Mouse (Mus musculus) midbrain, embryonic 15.5 days (tissue): ENCODE results near the gene Taar7b. TPM values are rescaled to one million over a fixed set of nuclear protein-coding genes. Genes with fewer than 3 reads are reported as not detected.

ENCODE experiments used
- ATAC-seq: fragments of 200-750 bp; cut with Nextera tagmentation; replicated peaks from 2 replicates; pipeline ENCODE4 v1.8.0; 2017; ENCODE audit warnings: moderate TSS enrichment
- H3K27ac ChIP-seq: fragments of 300-500 bp; sonication (generic); 2 replicates; pipeline ENCODE4 v1.5.1; 2015; ENCODE audit warnings: mild to moderate bottlenecking, inconsistent platforms
- H3K27me3 ChIP-seq: fragments of 300-500 bp; sonication (generic); replicated peaks from 2 replicates; pipeline ENCODE4 v1.6.1; 2015; ENCODE audit warnings: inconsistent platforms
- H3K36me3 ChIP-seq: fragments of 300-500 bp; sonication (generic); replicated peaks from 2 replicates; pipeline ENCODE4 v1.6.1; 2015; ENCODE audit warnings: inconsistent platforms
- H3K4me1 ChIP-seq: fragments of 300-500 bp; sonication (generic); 2 replicates; pipeline ENCODE4 v1.6.1; 2015; ENCODE audit warnings: inconsistent platforms
- H3K4me2 ChIP-seq: fragments of 300-500 bp; sonication (generic); 2 replicates; pipeline ENCODE4 v1.6.1; 2015; ENCODE audit warnings: inconsistent platforms, mild to moderate bottlenecking, moderate library complexity
- H3K4me3 ChIP-seq: fragments of 300-500 bp; sonication (generic); 2 replicates; pipeline ENCODE4 v1.5.1; 2015; ENCODE audit warnings: mild to moderate bottlenecking, inconsistent platforms
- H3K9ac ChIP-seq: fragments of 300-500 bp; sonication (generic); 2 replicates; pipeline ENCODE4 v1.6.1; 2015; ENCODE audit warnings: mild to moderate bottlenecking, inconsistent platforms
- H3K9me3 ChIP-seq: fragments of 300-500 bp; sonication (generic); 2 replicates; pipeline ENCODE4 v1.6.1; 2016; ENCODE audit warnings: inconsistent platforms
- WGBS: fragments of 180-500 bp; shearing (Covaris S2); methylation state at CpG from one replicate; pipeline ENCODE4 v1.1.7; 2015; ENCODE audit warnings: mixed read lengths; 5-methylcytosine and 5-hydroxymethylcytosine counted together
- polyA plus RNA-seq: library from polyadenylated mRNA; unstranded; fragments of >200 nt; fragmentation: Nextera tagmentation; extraction: Ambion mirVana; gene quantifications from 2 replicates; pipeline ENCODE4 v1.2.1, GENCODE M21; 2015

The Taar7b gene
- polyA plus RNA-seq, 1 experiment from 2014 or later, result not detected

- Histone ChIP-seq H3K36me3 (no peaks in the 10 kb centered on the region), H3K4me1 (no peaks in the 10 kb centered on the region), H3K9ac (no peak within 1 kb of the TSS), H3K4me3 (no peak within 1 kb of the TSS), H3K27ac (no peak within 1 kb of the TSS), H3K4me2 (no peak within 1 kb of the TSS), H3K27me3 (no peaks in the 10 kb centered on the region), H3K9me3 (no peaks in the 10 kb centered on the region)
- WGBS, result 79% methylated on average over 3 of the region's 3 CpGs
- ATAC-seq, result no peak
Measured at GRCm38 (mm10) chr10:23993381-23993780, 6.4 kb upstream of the Taar7b start, which contains the start of gene Taar7a. Gene Taar7a (minus strand): TSS chr10:23993481.

DNA sequence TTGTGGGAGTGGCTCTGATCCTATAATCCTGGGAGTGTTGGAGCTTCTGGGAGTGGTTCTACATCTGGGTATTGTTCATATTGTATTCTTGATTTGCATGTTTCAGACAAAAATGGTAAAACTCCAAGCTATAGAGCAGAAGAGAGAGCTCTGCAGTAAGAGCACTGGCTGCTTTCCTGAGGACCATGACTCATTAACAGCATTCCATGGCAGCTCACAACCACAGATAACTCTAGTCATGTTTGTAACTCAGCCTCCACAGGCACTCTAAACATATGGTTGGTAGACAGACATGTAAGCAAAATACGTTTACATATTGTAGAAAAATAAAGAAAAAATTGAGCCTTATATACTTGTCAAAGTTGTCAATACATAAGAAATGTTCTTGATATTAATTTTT is 6.7 kb downstream of the Taar7b start:
- 80% methylated on average over 1 of the region's 1 CpGs for WGBS
- no peak overlapping the region for H3K27ac ChIP-seq
- H3K36me3 ChIP-seq, result no peaks in the 10 kb centered on the region
- H3K9me3 ChIP-seq, result no peaks in the 10 kb centered on the region
- no peak overlapping the region for H3K9ac ChIP-seq
- H3K4me3 ChIP-seq, result no peak overlapping the region
- H3K27me3 ChIP-seq, result no peaks in the 10 kb centered on the region
- no peaks in the 10 kb centered on the region for H3K4me1 ChIP-seq
- no peak for ATAC-seq
- no peak overlapping the region for H3K4me2 ChIP-seq

GRCm38 (mm10) chr10:24007034-24007433 is 7.3 kb downstream of the Taar7b start:
- H3K27ac ChIP-seq, result no peak overlapping the region
- H3K4me3 ChIP-seq, result no peak overlapping the region
- no peaks in the 10 kb centered on the region for H3K36me3 ChIP-seq
- no peaks in the 10 kb centered on the region for H3K4me1 ChIP-seq
- no peak overlapping the region for H3K4me2 ChIP-seq
- H3K27me3 ChIP-seq, result no peaks in the 10 kb centered on the region
- no peaks in the 10 kb centered on the region for H3K9me3 ChIP-seq
- ATAC-seq, result no peak
- H3K9ac ChIP-seq, result no peak overlapping the region
- 59% methylated on average over 2 of the region's 2 CpGs for WGBS

- H3K4me3 ChIP-seq, result no peak overlapping the region
- no peak overlapping the region for H3K9ac ChIP-seq
- 90% methylated on average over 1 of the region's 1 CpGs for WGBS
- H3K9me3 ChIP-seq, result no peaks in the 10 kb centered on the region
- ATAC-seq, result no peak
- no peak overlapping the region for H3K27ac ChIP-seq
- no peaks in the 10 kb centered on the region for H3K27me3 ChIP-seq
- H3K4me2 ChIP-seq, result no peak overlapping the region
- no peaks in the 10 kb centered on the region for H3K36me3 ChIP-seq
- no peaks in the 10 kb centered on the region for H3K4me1 ChIP-seq
Measured at GRCm38 (mm10) chr10:24008143-24008542, 8.4 kb downstream of the Taar7b start.

DNA sequence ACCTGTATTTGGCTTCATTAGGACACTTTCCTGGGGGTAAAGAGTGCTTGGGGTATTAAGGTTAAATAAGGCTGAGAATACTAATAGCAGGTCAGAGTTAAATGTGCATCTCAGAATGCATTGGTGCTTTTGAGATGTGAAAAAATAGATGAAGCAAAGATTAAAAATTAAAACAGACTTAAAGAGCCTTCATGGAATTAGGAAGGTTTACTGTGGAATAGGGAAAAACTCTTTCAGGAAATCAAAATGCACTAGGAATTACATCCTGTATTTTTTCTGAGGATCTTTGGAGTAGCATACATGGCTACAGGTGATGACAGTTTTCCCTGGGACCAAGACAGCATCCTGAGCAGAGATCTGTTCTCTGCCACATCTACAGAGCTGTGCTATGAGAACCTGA is 27.2 kb downstream of the Taar7b start, which contains the start of gene Taar7d:
Gene Taar7d (plus strand): TSS at position 301 of the 400 bp plus-strand sequence.
- ATAC-seq, result no peak
- Histone ChIP-seq H3K4me2 (no peak within 1 kb of the TSS), H3K27ac (no peak within 1 kb of the TSS)

GRCm38 (mm10) chr10:24031347-24031746 is 31.6 kb downstream of the Taar7b start:
- Histone ChIP-seq H3K9ac (no peak overlapping the region), H3K4me3 (no peak overlapping the region), H3K4me2 (no peak overlapping the region), H3K36me3 (no peaks in the 10 kb centered on the region), H3K9me3 (no peaks in the 10 kb centered on the region), H3K27me3 (no peaks in the 10 kb centered on the region), H3K27ac (no peak overlapping the region), H3K4me1 (no peaks in the 10 kb centered on the region)
- ATAC-seq, result no peak

More for the DNA sequence above, 27.2 kb downstream of the Taar7b start, which contains the start of gene Taar7d:
- no peaks in the 10 kb centered on the region for H3K27me3 ChIP-seq
- no peaks in the 10 kb centered on the region for H3K4me1 ChIP-seq
- H3K4me3 ChIP-seq, result no peak within 1 kb of the TSS
- H3K9me3 ChIP-seq, result no peaks in the 10 kb centered on the region
- H3K36me3 ChIP-seq, result no peaks in the 10 kb centered on the region
- H3K9ac ChIP-seq, result no peak within 1 kb of the TSS

DNA sequence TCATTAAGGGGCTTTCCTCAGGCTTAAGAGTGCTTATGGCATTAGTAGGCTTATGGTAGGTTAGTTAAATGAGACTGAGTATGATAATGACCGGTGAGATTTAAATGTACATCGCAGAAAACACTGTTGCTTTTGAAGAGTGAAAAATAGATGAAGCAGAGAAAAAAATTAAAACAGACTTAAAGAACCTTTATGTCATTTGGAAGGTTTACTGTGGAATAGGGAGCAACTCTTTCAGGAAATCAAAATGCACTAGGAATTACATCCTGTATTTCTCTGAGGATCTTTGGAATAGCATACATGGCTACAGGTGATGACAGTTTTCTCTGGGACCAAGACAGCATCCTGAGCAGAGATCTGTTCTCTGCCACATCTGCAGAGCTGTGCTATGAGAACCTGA is 37.6 kb downstream of the Taar7b start, which contains the start of gene Taar7e:
Gene Taar7e (plus strand): TSS at position 301 of the 400 bp plus-strand sequence.
- H3K36me3 ChIP-seq, result no peaks in the 10 kb centered on the region
- H3K27ac ChIP-seq, result no peak within 1 kb of the TSS
- H3K4me2 ChIP-seq, result no peak within 1 kb of the TSS
- H3K9ac ChIP-seq, result no peak within 1 kb of the TSS
- H3K27me3 ChIP-seq, result no peaks in the 10 kb centered on the region
- no peaks in the 10 kb centered on the region for H3K4me1 ChIP-seq
- no peaks in the 10 kb centered on the region for H3K9me3 ChIP-seq
- no peak for ATAC-seq
- no peak within 1 kb of the TSS for H3K4me3 ChIP-seq
- WGBS, result 90% methylated on average over 2 of the region's 2 CpGs

GRCm38 (mm10) chr10:24040120-24040869 is 40.6 kb downstream of the Taar7b start:
- H3K27ac ChIP-seq, result no peak overlapping the region
- no peak for ATAC-seq
- H3K9me3 ChIP-seq, result no peaks in the 10 kb centered on the region

GRCm38 (mm10) chr10:24049210-24049609 is 49.5 kb downstream of the Taar7b start, which contains the start of gene Taar7f:
Gene Taar7f (plus strand): TSS chr10:24049510.
- Histone ChIP-seq H3K4me1 (no peaks in the 10 kb centered on the region), H3K9ac (no peak within 1 kb of the TSS), H3K27me3 (no peaks in the 10 kb centered on the region), H3K36me3 (no peaks in the 10 kb centered on the region), H3K4me2 (no peak within 1 kb of the TSS), H3K4me3 (no peak within 1 kb of the TSS), H3K27ac (no peak within 1 kb of the TSS), H3K9me3 (no peaks in the 10 kb centered on the region)
- ATAC-seq, result no peak

More at GRCm38 (mm10) chr10:24040120-24040869, 40.6 kb downstream of the Taar7b start:
- H3K4me1 ChIP-seq, result no peaks in the 10 kb centered on the region
- H3K27me3 ChIP-seq, result no peaks in the 10 kb centered on the region
- H3K36me3 ChIP-seq, result no peaks in the 10 kb centered on the region
- WGBS, result 75% methylated on average over 2 of the region's 2 CpGs
- H3K4me2 ChIP-seq, result no peak overlapping the region
- H3K4me3 ChIP-seq, result no peak overlapping the region
- H3K9ac ChIP-seq, result no peak overlapping the region

Other genes with a start within 250 kb of the Taar7b start
- 84.7 and 98.7 TPM in 2 replicates for gene Rps12, start 212.7 kb upstream of the Taar7b start, polyA plus RNA-seq
- gene Slc18b1, start 203.0 kb upstream of the Taar7b start, polyA plus RNA-seq, result 15.4 and 16.6 TPM in 2 replicates
- gene Vnn3, start 148.5 kb upstream of the Taar7b start, polyA plus RNA-seq, result 0.09 TPM in 1 of 2 replicates, not detected in the other
- 0.31 and 0.68 TPM in 2 replicates for gene Vnn1, start 105.3 kb upstream of the Taar7b start, polyA plus RNA-seq
- not detected in 2 replicates for gene Taar1, start 79.6 kb upstream of the Taar7b start, polyA plus RNA-seq
- gene Taar2, start 61.4 kb upstream of the Taar7b start, polyA plus RNA-seq, result 0.17 TPM in 2 replicates
- gene Taar3, start 50.4 kb upstream of the Taar7b start, polyA plus RNA-seq, result not detected in 2 replicates
- not detected in 2 replicates for gene Taar4, start 39.4 kb upstream of the Taar7b start, polyA plus RNA-seq
- gene Taar5, start 29.2 kb upstream of the Taar7b start, polyA plus RNA-seq, result not detected in 2 replicates
- gene Taar6, start 14.3 kb upstream of the Taar7b start, polyA plus RNA-seq, result not detected in 2 replicates
- gene Taar7a, start 6.5 kb upstream of the Taar7b start, polyA plus RNA-seq, result not detected in 2 replicates
- not detected in 2 replicates for gene Taar7d, start 27.3 kb downstream of the Taar7b start, polyA plus RNA-seq
- gene Taar7e, start 37.7 kb downstream of the Taar7b start, polyA plus RNA-seq, result not detected in 2 replicates
- gene Taar7f, start 49.6 kb downstream of the Taar7b start, polyA plus RNA-seq, result not detected in 2 replicates
- not detected in 2 replicates for gene Taar8a, start 76.6 kb downstream of the Taar7b start, polyA plus RNA-seq
- not detected in 2 replicates for gene Taar8b, start 92.4 kb downstream of the Taar7b start, polyA plus RNA-seq
- not detected in 2 replicates for gene Taar8c, start 102.0 kb downstream of the Taar7b start, polyA plus RNA-seq
- not detected in 2 replicates for gene Taar9, start 109.6 kb downstream of the Taar7b start, polyA plus RNA-seq
- 321 and 340 TPM in 2 replicates for gene Stx7, start 149.4 kb downstream of the Taar7b start, polyA plus RNA-seq
- gene Moxd1, start 223.6 kb downstream of the Taar7b start, polyA plus RNA-seq, result 1.2 and 1.8 TPM in 2 replicates